Mouse (Mus musculus): ENCODE measurements around the gene Fbxo2. TPM values are rescaled to one million over a fixed set of nuclear protein-coding genes. Genes with fewer than 3 reads are reported as not detected.

Fbxo2 gene
- total RNA-seq, 1 experiment: 16.5 TPM

- TF ChIP-seq ZC3H11A (IDR thresholded peaks at IDR 0.05; ENCODE audit: borderline replicate concordance, low read depth, low read length): no peak
- TF ChIP-seq CHD2 (IDR thresholded peaks at IDR 0.05; ENCODE audit: low read depth, low read length): no peak
- no peak for TF ChIP-seq MAFK (IDR thresholded peaks at IDR 0.05; ENCODE audit: insufficient read depth, low read depth, low read length)
- TF ChIP-seq ZNF384 (IDR thresholded peaks at IDR 0.05; ENCODE audit: low read depth, low read length): no peak
- TF ChIP-seq HCFC1 (IDR thresholded peaks at IDR 0.05; ENCODE audit: borderline replicate concordance, insufficient read depth, low read length): no peak
- no peak overlapping the region for H3K27ac ChIP-seq (ENCODE audit: insufficient read depth, low read depth, low read length, poor library complexity, severe bottlenecking)
- in situ Hi-C loops (cut with MboI; ENCODE audit: low sequenced_read_pairs in 2 of 2, unreplicated experiment in 2 of 2): no loop called here
- no peaks in the 10 kb centered on the region for H3K9me3 ChIP-seq (ENCODE audit: control insufficient read depth, insufficient read depth, low read depth, low read length)
- no peak overlapping the region for H3K9ac ChIP-seq (ENCODE audit: insufficient read depth, low read depth, low read length, poor library complexity, severe bottlenecking)
- peaks cover 39% of the 10 kb centered on the region for H3K36me3 ChIP-seq (ENCODE audit: control insufficient read depth, insufficient read depth, low read length, poor library complexity, severe bottlenecking)
- no peak overlapping the region for H3K4me3 ChIP-seq (ENCODE audit: insufficient read depth in 1 of 2, low read depth in 1 of 2, low read length in 2 of 2, poor library complexity in 1 of 2, severe bottlenecking in 1 of 2)
- H3K4me1 ChIP-seq (ENCODE audit: control insufficient read depth in 2 of 2, insufficient read depth in 2 of 2, low read length in 2 of 2, poor library complexity in 1 of 2): peaks cover 4 to 9% of the 10 kb centered on the region in 2 experiments
- no peak for DNase-seq (ENCODE audit: low read depth, low spot score)
Observed at GRCm38 (mm10) chr4:148147714-148148113, 12.7 kb upstream of the Fbxo2 start.

GRCm38 (mm10) chr4:148149540-148149939 lies 10.9 kb upstream of the Fbxo2 start:
- in situ Hi-C loops (cut with MboI; ENCODE audit: low sequenced_read_pairs in 2 of 2, unreplicated experiment in 2 of 2): no loop called here
- Histone ChIP-seq H3K4me1 (ENCODE audit: control insufficient read depth in 2 of 2, insufficient read depth in 2 of 2, low read length in 2 of 2, poor library complexity in 1 of 2) (peaks cover 9 to 18% of the 10 kb centered on the region in 2 experiments), H3K27ac (ENCODE audit: insufficient read depth, low read depth, low read length, poor library complexity, severe bottlenecking) (peak overlapping the region; percentile 64; the same call in 1 of the 2 replicates), H3K9me3 (ENCODE audit: control insufficient read depth, insufficient read depth, low read depth, low read length) (no peaks in the 10 kb centered on the region), H3K36me3 (ENCODE audit: control insufficient read depth, insufficient read depth, low read length, poor library complexity, severe bottlenecking) (peaks cover 32% of the 10 kb centered on the region), H3K4me3 (ENCODE audit: insufficient read depth in 1 of 2, low read depth in 1 of 2, low read length in 2 of 2, poor library complexity in 1 of 2, severe bottlenecking in 1 of 2) (peak overlapping the region; percentile 7 to 11), H3K9ac (ENCODE audit: insufficient read depth, low read depth, low read length, poor library complexity, severe bottlenecking) (peak overlapping the region; percentile 27; the same call in 1 of the 2 replicates)
- TF ChIP-seq ZNF384 (IDR thresholded peaks at IDR 0.05; ENCODE audit: low read depth, low read length) (no peak), ZC3H11A (IDR thresholded peaks at IDR 0.05; ENCODE audit: borderline replicate concordance, low read depth, low read length) (no peak), CHD2 (IDR thresholded peaks at IDR 0.05; ENCODE audit: low read depth, low read length) (no peak), MAFK (IDR thresholded peaks at IDR 0.05; ENCODE audit: insufficient read depth, low read depth, low read length) (no peak), HCFC1 (IDR thresholded peaks at IDR 0.05; ENCODE audit: borderline replicate concordance, insufficient read depth, low read length) (no peak)
- no peak for DNase-seq (ENCODE audit: low read depth, low spot score)

GRCm38 (mm10) chr4:148150242-148150641 lies 10.2 kb upstream of the Fbxo2 start:
- TF ChIP-seq ZC3H11A (IDR thresholded peaks at IDR 0.05; ENCODE audit: borderline replicate concordance, low read depth, low read length): no peak
- TF ChIP-seq MAFK (IDR thresholded peaks at IDR 0.05; ENCODE audit: insufficient read depth, low read depth, low read length): no peak
- TF ChIP-seq ZNF384 (IDR thresholded peaks at IDR 0.05; ENCODE audit: low read depth, low read length): no peak
- no peak for TF ChIP-seq HCFC1 (IDR thresholded peaks at IDR 0.05; ENCODE audit: borderline replicate concordance, insufficient read depth, low read length)
- no peak for TF ChIP-seq CHD2 (IDR thresholded peaks at IDR 0.05; ENCODE audit: low read depth, low read length)
- Histone ChIP-seq H3K27ac (ENCODE audit: insufficient read depth, low read depth, low read length, poor library complexity, severe bottlenecking) (peak overlapping the region; percentile 86), H3K9ac (ENCODE audit: insufficient read depth, low read depth, low read length, poor library complexity, severe bottlenecking) (peak overlapping the region; percentile 44; the same call in 1 of the 2 replicates), H3K36me3 (ENCODE audit: control insufficient read depth, insufficient read depth, low read length, poor library complexity, severe bottlenecking) (peaks cover 26% of the 10 kb centered on the region), H3K4me3 (ENCODE audit: insufficient read depth in 1 of 2, low read depth in 1 of 2, low read length in 2 of 2, poor library complexity in 1 of 2, severe bottlenecking in 1 of 2) (peak overlapping the region; percentile 5 to 29; a peak in 3 of 4 replicates), H3K4me1 (ENCODE audit: control insufficient read depth in 2 of 2, insufficient read depth in 2 of 2, low read length in 2 of 2, poor library complexity in 1 of 2) (peaks cover 9 to 18% of the 10 kb centered on the region in 2 experiments), H3K9me3 (ENCODE audit: control insufficient read depth, insufficient read depth, low read depth, low read length) (no peaks in the 10 kb centered on the region)
- in situ Hi-C loops (cut with MboI; ENCODE audit: low sequenced_read_pairs in 2 of 2, unreplicated experiment in 2 of 2): no loop called here
- DNase-seq (ENCODE audit: low read depth, low spot score): no peak

- Histone ChIP-seq H3K9ac (ENCODE audit: insufficient read depth, low read depth, low read length, poor library complexity, severe bottlenecking) (no peak overlapping the region; the same call in 1 of the 2 replicates), H3K4me3 (ENCODE audit: insufficient read depth in 1 of 2, low read depth in 1 of 2, low read length in 2 of 2, poor library complexity in 1 of 2, severe bottlenecking in 1 of 2) (peak overlapping the region; percentile 5 to 89; a peak in 3 of 4 replicates), H3K9me3 (ENCODE audit: control insufficient read depth, insufficient read depth, low read depth, low read length) (no peaks in the 10 kb centered on the region), H3K27ac (ENCODE audit: insufficient read depth, low read depth, low read length, poor library complexity, severe bottlenecking) (peak overlapping the region; percentile 86; the same call in 1 of the 2 replicates), H3K4me1 (ENCODE audit: control insufficient read depth in 2 of 2, insufficient read depth in 2 of 2, low read length in 2 of 2, poor library complexity in 1 of 2) (peaks cover 9 to 18% of the 10 kb centered on the region in 2 experiments), H3K36me3 (ENCODE audit: control insufficient read depth, insufficient read depth, low read length, poor library complexity, severe bottlenecking) (peaks cover 20% of the 10 kb centered on the region)
- TF ChIP-seq CHD2 (IDR thresholded peaks at IDR 0.05; ENCODE audit: low read depth, low read length) (no peak), MAFK (IDR thresholded peaks at IDR 0.05; ENCODE audit: insufficient read depth, low read depth, low read length) (no peak), ZNF384 (IDR thresholded peaks at IDR 0.05; ENCODE audit: low read depth, low read length) (no peak), ZC3H11A (IDR thresholded peaks at IDR 0.05; ENCODE audit: borderline replicate concordance, low read depth, low read length) (no peak), HCFC1 (IDR thresholded peaks at IDR 0.05; ENCODE audit: borderline replicate concordance, insufficient read depth, low read length) (no peak)
- DNase-seq (ENCODE audit: low read depth, low spot score): no peak
- in situ Hi-C loops (cut with MboI; ENCODE audit: low sequenced_read_pairs in 2 of 2, unreplicated experiment in 2 of 2): no loop called here
Observed at GRCm38 (mm10) chr4:148150953-148151266, 9.5 kb upstream of the Fbxo2 start.

All from ES-E14 (cell line).